Mouse (Mus musculus): ENCODE data around the gene Gorasp1.
A peak's percentile ranks its signal among the peaks of the same experiment; 100 is the strongest.

The Gorasp1 gene

DNA sequence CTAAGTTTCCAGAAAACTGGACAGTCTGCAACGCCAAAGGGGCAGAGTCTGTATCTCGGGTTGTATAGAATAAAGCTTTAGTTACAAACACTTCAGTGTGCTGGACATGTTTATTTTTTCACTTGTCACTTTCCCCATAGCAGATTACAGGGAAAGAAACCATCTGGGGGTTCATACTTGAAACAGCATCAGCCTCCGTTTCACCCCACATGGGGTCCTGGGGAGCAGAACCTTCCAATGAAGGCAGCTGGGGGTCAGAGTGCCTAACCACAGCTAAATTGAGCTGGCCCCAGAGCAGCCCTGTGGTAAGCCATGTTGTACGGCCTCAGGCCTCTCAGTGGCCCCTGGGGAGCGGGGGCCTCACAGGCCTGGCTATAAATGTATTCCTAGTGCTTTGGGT is 10.9 kb downstream of the Gorasp1 start:
- no peak for DNase-seq (ENCODE audit: low spot score in 2 of 2)

DNA sequence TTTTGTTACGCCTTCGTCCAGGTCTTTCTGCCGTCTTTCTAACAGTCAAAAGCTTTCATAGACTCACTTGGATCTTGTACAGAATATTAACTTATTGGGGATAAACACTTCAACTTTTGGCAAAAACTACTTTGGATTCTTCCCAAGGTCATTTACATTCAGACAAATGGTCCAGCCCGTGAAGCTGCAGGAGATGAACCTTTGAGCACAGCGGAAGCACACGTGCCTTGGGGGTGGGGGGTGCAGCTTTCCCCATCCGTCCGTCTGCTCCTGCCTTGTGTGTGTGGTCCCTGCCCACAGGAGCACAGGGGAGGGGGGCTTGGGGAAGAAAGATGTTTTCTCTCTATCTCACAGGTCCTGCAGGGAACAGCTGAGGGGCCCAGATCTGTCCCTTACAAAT is 11.6 kb downstream of the Gorasp1 start:
- DNase-seq (ENCODE audit: low spot score in 2 of 2): no peak

DNA sequence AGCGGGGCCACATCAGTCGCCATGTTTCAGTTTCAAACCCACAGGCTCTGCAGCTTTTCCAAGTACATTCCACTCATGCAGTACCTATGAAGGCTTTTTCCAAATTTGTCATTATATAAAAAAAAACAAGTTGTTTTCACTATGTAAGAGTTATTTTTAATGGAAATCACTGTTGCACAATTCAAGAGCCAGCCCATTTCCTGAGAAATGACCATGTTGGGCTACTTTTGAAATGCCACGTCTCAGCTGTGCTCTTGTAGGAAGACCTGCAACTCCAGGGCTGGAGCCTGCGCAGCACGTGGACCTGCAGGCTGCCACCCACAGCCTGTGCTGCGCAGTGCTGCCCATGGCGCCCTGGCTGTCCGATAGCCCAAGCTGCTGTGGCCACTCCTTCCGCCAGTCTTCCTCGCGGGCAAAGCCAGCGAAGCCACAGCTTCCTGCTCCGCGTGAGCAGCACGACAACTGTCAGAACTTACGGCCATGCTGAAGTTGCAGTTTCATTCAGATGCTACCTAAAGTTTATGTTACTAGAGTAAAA is 12.2 kb downstream of the Gorasp1 start:
- DNase-seq (ENCODE audit: low spot score in 2 of 2): no peak

DNA sequence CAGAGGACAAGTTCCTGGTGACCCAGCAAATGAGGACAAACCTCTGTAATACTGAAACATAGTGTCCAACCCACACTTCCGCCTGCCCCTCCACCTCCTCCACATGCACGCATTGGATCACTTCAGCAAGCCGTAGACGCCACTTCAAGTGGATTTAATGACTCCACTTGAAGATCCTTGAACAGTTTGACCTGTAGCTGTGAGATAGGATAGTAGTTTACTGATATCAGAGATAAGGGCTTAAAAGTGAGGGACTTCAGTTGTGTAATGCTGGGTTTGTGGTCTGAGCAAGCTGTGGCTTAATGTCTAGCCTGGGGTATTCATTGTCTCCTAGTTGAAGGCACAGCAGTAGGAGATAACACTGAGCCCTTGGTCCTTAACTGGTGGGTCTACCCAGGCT is 13.9 kb downstream of the Gorasp1 start:
- DNase-seq (ENCODE audit: low spot score in 2 of 2): no peak

DNA sequence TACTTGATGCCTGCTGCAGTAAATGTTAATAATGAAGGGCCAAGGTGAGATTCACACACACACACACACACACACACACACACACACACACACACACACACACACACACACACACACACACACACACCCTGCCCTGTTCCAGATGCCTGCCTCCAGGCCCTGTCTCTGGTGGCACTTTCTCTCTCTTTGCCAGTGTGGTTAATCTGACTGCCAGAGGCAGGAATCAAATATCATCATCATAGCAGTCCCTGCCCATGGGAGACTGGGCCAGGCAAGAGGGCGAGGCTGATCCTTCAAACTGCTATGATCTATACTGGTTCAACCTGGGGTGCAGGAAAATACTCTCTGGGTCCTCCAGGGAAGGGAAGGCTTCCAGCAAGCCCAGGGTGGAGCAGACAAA is 17.5 kb downstream of the Gorasp1 start:
- DNase-seq (ENCODE audit: low spot score in 2 of 2): no peak

DNA sequence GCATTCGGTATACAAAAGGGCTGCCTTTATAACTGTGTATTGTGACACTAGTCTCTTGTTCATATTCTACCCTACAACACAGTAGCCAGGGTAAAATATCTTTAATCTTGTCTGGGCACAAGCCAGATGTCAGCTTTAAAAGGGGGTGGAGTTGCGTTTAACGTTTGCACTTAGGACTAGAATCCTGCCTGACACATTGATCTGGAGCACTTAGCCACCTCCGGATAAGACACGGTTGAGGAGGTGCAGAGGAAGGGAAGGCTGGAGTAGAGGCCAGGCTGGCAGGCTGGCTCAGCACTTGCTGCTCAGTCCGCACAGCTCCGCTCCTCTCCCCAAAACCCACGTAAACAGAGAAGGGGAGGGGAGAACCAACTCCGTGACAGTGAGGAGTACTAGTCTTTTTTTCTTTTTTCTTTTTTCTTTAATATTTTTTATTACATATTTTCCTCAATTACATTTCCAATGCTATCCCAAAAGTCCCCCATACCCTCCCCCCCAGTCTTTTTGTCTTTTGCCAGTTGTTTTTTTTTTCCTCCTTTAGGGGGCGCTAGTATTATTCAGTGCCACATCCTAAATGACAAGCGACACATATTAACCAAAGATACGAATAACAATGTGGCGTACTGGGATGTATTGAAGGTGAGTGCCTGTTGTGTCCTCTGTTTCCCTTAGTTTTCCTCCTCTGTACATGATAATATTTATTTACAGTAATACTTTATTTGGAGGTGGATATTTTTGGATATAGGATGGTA is 24.1 kb downstream of the Gorasp1 start:
- no peak for DNase-seq (ENCODE audit: low spot score in 2 of 2)

DNA sequence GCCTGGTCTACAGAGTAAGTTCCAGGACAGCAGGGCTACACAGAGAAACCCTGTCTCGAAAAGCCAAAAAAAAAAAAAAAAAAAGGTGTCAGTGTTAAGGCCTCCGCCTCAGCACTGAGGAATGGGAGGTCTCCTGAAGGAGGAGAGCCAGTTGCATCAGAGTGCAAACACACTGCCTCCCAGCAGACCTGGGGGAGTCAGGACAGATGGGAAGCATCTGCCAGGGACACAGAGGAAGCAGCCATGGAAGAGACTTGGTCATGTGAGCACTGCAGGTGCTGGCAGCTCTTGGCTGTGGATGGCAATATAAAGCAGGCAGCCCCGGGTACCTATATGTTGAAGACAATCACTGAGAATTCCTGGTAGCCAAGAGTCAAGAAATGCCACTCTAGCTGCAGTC is 27.4 kb downstream of the Gorasp1 start:
- DNase-seq (ENCODE audit: low spot score in 2 of 2): peak in 1 of 2 experiments; percentile 35

DNA sequence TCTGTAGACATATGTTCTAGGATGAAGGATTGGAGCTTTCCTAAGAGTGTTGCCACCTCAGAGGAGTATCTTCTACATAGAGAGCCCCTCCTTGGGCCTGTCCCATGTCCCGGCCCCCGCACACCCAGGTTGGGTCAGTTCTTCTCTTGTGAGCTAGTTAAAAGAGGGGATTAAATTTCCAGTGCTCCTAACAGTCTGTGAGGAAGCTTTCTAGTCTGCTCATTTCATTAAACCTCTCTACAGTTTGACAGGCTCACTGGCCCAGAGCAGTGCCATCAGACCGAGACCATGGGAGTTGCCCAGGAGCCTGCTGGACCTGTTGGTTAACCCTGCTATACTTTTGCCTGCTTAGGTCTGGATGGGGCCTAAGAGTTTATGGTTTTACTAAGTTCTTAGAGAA is 28.7 kb downstream of the Gorasp1 start:
- no peak for DNase-seq (ENCODE audit: low spot score in 2 of 2)

DNA sequence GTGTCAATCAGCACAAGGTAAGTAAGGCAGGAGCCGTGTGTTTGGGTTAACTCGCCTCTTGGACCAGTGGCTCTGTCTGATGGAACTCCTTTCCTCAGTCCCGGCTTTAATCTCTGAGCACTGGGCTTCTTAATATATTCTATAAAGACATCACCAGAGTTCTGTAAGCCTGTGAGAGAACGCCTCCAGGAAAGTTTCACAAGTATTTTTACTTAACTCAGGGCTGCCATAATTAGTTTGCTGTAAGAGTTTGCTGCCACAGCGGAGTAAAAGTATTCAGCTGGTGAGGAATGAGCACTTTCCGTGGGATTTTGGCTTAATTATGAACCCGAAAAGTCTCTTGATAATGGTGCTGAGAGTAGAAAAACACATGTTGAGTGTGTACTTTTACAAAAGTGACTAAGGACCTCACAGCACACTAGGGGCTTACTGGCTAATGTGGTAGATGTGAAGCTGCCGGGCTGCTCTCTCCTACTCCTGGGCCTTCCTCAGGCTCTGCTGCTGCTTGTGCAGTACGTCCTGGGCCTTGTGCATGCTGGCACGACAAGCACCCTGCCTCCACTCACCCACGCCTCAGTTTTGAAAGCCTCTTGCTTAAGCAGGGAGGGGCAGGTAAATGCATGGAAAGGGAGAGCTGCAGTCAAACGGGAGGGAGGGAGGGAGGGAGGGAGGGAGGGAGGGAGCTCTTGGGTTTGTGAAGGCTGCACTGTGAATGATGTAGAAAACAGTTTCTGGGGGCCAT is 34.8 kb downstream of the Gorasp1 start:
- no peak for DNase-seq (ENCODE audit: low spot score in 2 of 2)

DNA sequence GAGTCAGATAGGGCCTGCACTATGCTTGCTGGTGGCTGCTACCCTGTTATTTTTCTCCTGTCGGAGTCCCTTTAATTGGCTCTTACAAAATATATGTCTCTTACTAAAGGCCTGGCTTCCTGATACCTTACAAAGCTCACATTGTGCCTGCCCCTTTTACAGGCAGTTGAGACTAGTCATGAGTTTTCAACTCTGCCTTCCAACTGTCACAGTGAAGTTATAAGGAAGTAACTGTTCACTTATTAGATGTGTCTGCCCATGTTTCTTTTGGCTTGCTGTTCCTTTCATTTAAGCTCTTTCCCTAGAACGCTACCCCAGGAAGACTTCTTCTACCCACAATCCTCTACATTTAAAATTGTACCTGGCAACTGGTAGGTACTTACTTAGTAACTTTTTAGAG is 37.9 kb downstream of the Gorasp1 start:
- DNase-seq (ENCODE audit: low spot score in 2 of 2): no peak

DNA sequence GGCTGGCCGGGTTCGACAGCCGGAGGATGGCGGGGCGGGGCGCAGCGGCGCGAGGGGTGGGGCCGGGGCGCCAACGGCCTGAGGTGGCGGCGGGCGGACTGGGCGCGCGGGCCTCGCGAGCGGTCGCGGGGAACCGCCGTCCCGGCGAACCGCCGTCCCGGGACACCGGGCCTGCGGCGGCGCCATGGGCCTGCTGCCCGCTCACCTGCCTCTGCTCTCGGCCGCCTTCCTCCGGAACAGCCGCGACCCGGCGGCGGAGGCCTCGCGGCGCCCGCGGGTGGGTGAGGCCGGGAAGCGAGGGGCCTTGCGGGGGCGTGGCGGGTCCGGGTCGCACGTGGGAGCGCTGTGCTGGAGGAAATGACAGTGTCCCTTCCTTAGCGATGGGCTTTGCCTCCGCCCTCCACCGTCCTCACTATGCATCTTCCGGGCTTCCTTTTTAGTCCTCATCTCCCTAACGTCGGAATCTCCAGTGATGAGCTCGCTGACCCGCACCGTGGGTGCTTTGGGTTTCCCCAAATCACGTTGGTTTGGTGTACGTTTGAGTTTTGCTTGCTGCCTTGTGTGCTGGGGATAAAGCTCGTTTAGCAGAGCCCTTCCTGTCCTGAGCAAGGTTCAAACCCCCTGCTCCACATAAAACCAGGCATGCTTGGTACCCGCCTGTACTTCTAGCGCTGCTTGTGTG is 42.2 kb downstream of the Gorasp1 start:
- DNase-seq (ENCODE audit: low spot score in 2 of 2): peak in 1 of 2 experiments; percentile 37

DNA sequence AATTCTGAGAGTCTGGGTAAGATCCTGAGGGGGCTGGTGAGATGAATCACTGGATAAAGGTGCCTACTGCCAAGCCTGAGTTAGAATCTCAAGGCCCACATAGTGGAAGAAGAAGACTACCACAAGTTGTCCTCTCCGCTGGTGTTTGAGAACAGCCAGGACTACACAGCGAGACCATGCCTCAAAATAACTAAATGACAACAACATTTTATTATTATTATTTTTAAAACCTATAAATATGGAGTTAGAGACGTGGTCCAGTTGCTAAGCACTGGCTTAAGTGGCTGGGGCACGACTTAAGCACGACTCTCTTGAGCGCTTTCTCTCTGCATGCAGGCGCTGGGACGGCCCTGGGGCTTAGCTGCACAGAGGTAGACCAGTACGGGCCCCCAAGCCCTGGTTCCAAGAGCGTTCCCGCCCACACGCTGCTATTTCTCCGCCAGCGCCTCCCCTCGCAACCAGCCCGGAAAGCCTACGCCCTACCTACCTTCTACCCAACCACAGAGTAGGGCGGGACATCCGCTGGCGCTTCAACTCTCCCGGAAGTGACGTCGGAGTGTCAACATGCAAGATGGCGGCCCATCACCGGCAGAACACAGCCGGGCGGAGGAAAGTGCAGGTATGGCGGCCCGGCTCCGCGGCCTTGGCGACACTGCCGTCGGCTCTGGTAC is 42.9 kb downstream of the Gorasp1 start, which contains the start of gene Wdr48:
Wdr48 (plus strand) TSS at position 540 of the 671 bp plus-strand sequence.
- peak; percentile 97 to 98 for DNase-seq (ENCODE audit: low spot score in 2 of 2)

DNA sequence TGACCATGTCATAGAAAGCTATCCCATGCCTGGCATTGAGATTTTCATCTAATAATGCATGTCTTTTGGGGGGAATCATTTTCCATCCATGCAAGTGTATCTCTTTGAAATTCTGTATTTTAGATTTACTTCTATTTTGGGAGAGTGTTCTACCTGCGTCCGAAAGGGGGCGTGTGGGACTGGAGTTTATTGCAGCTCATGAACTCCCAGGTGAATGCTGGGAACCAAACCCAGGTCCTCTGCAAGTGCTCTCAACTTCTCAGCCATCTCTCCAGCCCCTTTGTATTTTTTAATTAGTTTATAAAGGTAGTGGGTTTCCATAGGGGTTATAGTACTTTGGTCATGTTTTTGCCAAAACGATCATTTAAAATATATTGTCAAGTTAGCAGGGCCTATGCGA is 43.5 kb downstream of the Gorasp1 start:
- DNase-seq (ENCODE audit: low spot score in 2 of 2): no peak

DNA sequence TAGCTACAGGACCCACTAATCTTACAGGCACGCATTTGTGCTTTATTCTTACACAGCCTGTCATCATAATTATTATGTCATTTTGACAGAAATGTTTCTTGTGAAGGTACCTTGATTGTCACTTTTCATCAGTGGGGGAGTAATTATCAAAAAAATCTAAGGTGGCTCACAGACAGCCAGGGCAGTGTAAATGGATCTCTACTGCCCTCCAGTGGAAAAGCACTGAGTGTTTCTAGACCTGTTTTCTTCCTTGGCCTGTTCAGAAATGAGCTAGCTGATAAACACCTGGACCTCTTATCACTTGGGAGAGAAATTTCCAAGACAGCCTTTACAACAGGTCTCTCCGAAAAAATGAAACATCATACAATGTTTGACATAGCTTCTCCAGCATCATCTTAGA is 46.7 kb downstream of the Gorasp1 start:
- peak in 1 of 2 experiments; percentile 49 for DNase-seq (ENCODE audit: low spot score in 2 of 2)

DNA sequence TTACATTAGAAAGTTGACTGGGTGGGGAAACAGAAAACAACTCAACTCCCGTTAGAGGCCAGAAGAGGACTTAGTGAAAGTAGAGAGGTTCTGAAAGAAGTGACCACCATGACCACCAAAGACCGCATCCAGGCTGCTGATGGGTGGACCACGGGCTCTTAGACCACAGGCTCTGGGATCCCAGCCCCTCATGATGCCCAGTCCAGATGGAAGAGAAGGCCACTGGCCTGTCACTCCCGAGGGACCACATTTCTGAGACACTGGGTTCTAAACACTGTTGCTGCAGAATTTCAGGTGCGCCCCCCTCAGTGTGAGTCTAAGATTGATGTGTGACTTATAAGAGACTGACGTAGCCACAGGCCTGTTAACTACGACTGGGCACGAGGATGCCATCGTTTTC is 47.9 kb downstream of the Gorasp1 start:
- no peak for DNase-seq (ENCODE audit: low spot score in 2 of 2)

DNA sequence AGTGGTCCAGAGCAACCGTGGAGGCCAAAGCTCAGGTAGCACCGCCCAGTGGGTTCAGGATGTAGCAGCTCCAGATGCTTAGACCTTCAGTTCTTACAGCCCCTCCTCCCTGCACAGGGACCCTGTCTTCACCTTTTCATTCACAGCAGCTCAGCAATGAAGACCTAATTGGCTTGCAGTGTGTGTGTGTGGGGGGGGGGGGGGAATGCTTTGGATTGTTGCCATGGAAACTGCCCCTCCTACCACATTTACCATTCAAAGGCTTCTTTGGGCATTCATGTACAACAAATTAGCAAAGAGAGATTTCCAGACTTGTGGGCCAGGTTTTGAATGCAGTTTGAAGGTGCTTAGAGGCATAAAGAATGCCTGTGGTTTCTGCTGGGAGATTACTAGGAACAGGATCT is 48.5 kb downstream of the Gorasp1 start:
- no peak for DNase-seq (ENCODE audit: low spot score in 2 of 2)

DNA sequence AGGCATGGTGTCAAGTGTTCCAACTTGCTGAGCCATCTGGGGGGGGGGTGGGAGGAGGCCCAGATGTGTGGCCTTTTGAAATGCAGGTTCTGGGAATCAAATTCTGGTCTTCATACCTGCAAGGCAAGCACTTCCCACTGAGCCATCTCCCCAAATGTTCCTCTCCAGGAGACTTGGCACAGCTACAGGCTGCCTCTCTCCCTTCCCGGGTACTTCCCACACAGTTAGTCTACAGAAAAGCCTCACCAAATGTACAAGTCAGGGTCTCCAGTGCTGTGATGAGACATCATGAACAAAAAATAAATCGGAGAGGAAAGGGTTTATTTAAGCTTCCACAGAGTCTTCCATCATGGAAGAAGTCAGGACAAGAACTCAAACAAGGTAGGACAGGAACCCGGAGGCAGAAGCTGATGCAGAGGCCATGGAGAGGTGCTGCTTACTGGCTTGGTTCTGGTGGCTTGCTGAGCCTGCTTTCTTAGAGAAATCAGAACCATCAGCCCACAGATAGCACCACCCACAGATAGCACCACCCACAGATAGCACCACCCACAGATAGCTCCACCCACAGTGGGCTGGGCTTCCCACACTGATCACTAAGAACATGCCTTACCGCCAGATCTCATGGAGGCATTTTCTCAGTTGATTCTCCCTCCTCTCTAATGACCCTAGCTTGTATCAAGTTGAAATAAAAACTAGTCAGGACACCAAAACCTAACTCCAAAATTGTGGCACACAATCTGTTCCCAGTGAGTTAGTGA is 50.0 kb downstream of the Gorasp1 start:
- no peak for DNase-seq (ENCODE audit: low spot score in 2 of 2)

All from frontal cortex, postnatal 36 days (tissue).